Mouse (Mus musculus): ENCODE data around the gene Cdk8. TPM values are rescaled to one million over a fixed set of nuclear protein-coding genes. Genes with fewer than 3 reads are reported as not detected.
A peak's percentile ranks its signal among the peaks of the same experiment; 100 is the strongest.

The Cdk8 gene
- polyA plus RNA-seq, 1 experiment from 2014 or later: 19.0 TPM

- Histone ChIP-seq H3K9me3 (replicated peaks) (no peaks in the 10 kb centered on the region), H3K4me2 (peak overlapping the region; percentile 82), H3K4me1 (replicated peaks) (peaks cover 61% of the 10 kb centered on the region), H3K4me3 (replicated peaks) (peak overlapping the region; percentile 92), H3K27ac (replicated peaks) (peak overlapping the region; percentile 97), H3K36me3 (replicated peaks) (peaks cover 28% of the 10 kb centered on the region), H3K27me3 (no peaks in the 10 kb centered on the region), H3K9ac (peak overlapping the region; percentile 95)
- 42% methylated on average over 11 of the region's 11 CpGs for WGBS (ENCODE audit: insufficient replicate concordance)
- ATAC-seq (ENCODE audit: insufficient read depth): no peak
Observed at GRCm38 (mm10) chr5:146232816-146233215, 1.8 kb downstream of the Cdk8 start.

- peaks cover 76% of the 10 kb centered on the region for H3K4me1 ChIP-seq (replicated peaks)
- peak overlapping the region; percentile 38 for H3K4me3 ChIP-seq (replicated peaks)
- H3K27ac ChIP-seq (replicated peaks): peak overlapping the region; percentile 72
- H3K4me2 ChIP-seq: peak overlapping the region; percentile 69
- no peaks in the 10 kb centered on the region for H3K27me3 ChIP-seq
- peak overlapping the region; percentile 56 for H3K9ac ChIP-seq
- no peaks in the 10 kb centered on the region for H3K9me3 ChIP-seq (replicated peaks)
- ATAC-seq (ENCODE audit: insufficient read depth): peak; percentile 11
- 39% methylated on average over 1 of the region's 1 CpGs for WGBS (ENCODE audit: insufficient replicate concordance)
- peaks cover 41% of the 10 kb centered on the region for H3K36me3 ChIP-seq (replicated peaks)
Observed at GRCm38 (mm10) chr5:146234336-146234735, 3.3 kb downstream of the Cdk8 start.

- no peak for ATAC-seq (ENCODE audit: insufficient read depth)
- WGBS (ENCODE audit: insufficient replicate concordance): 76% methylated on average over 10 of the region's 10 CpGs
- Histone ChIP-seq H3K4me3 (replicated peaks) (no peak overlapping the region), H3K27me3 (no peaks in the 10 kb centered on the region), H3K9ac (no peak overlapping the region), H3K36me3 (replicated peaks) (peaks cover 56% of the 10 kb centered on the region), H3K9me3 (replicated peaks) (no peaks in the 10 kb centered on the region), H3K4me2 (no peak overlapping the region), H3K27ac (replicated peaks) (no peak overlapping the region), H3K4me1 (replicated peaks) (peaks cover 93% of the 10 kb centered on the region)
Observed at GRCm38 (mm10) chr5:146238274-146238673, 7.2 kb downstream of the Cdk8 start.

GRCm38 (mm10) chr5:146240771-146241170 lies 9.7 kb downstream of the Cdk8 start:
- Histone ChIP-seq H3K27ac (replicated peaks) (no peak overlapping the region), H3K9ac (no peak overlapping the region), H3K36me3 (replicated peaks) (peaks cover 47% of the 10 kb centered on the region), H3K9me3 (replicated peaks) (no peaks in the 10 kb centered on the region), H3K4me2 (no peak overlapping the region), H3K4me3 (replicated peaks) (no peak overlapping the region), H3K4me1 (replicated peaks) (peaks cover 94% of the 10 kb centered on the region), H3K27me3 (no peaks in the 10 kb centered on the region)
- ATAC-seq (ENCODE audit: insufficient read depth): no peak
- 80% methylated on average over 2 of the region's 2 CpGs for WGBS (ENCODE audit: insufficient replicate concordance)

GRCm38 (mm10) chr5:146241202-146241601 lies 10.2 kb downstream of the Cdk8 start:
- no peaks in the 10 kb centered on the region for H3K9me3 ChIP-seq (replicated peaks)
- H3K27ac ChIP-seq (replicated peaks): no peak overlapping the region; the same call in 1 of the 2 replicates
- peaks cover 43% of the 10 kb centered on the region for H3K36me3 ChIP-seq (replicated peaks)
- H3K27me3 ChIP-seq: no peaks in the 10 kb centered on the region
- ATAC-seq (ENCODE audit: insufficient read depth): no peak
- WGBS (ENCODE audit: insufficient replicate concordance): 79% methylated on average over 3 of the region's 3 CpGs
- H3K9ac ChIP-seq: no peak overlapping the region
- H3K4me3 ChIP-seq (replicated peaks): no peak overlapping the region
- H3K4me1 ChIP-seq (replicated peaks): peaks cover 94% of the 10 kb centered on the region
- no peak overlapping the region for H3K4me2 ChIP-seq

GRCm38 (mm10) chr5:146245193-146245592 lies 14.2 kb downstream of the Cdk8 start:
- peaks cover 93% of the 10 kb centered on the region for H3K4me1 ChIP-seq (replicated peaks)
- 29% methylated on average over 4 of the region's 4 CpGs for WGBS (ENCODE audit: insufficient replicate concordance)
- H3K27ac ChIP-seq (replicated peaks): peak overlapping the region; percentile 59
- peak; percentile 75 for ATAC-seq (ENCODE audit: insufficient read depth)
- H3K4me2 ChIP-seq: no peak overlapping the region
- no peak overlapping the region for H3K9ac ChIP-seq
- no peaks in the 10 kb centered on the region for H3K27me3 ChIP-seq
- no peaks in the 10 kb centered on the region for H3K9me3 ChIP-seq (replicated peaks)
- no peak overlapping the region for H3K4me3 ChIP-seq (replicated peaks)
- peaks cover 11% of the 10 kb centered on the region for H3K36me3 ChIP-seq (replicated peaks)

GRCm38 (mm10) chr5:146245646-146246370 lies 14.8 kb downstream of the Cdk8 start:
- 77% methylated on average over 7 of the region's 7 CpGs for WGBS (ENCODE audit: insufficient replicate concordance)
- Histone ChIP-seq H3K36me3 (replicated peaks) (peaks cover 6% of the 10 kb centered on the region), H3K4me2 (no peak overlapping the region), H3K9ac (no peak overlapping the region), H3K4me3 (replicated peaks) (no peak overlapping the region), H3K27me3 (no peaks in the 10 kb centered on the region), H3K9me3 (replicated peaks) (no peaks in the 10 kb centered on the region), H3K27ac (replicated peaks) (peak overlapping the region; percentile 59), H3K4me1 (replicated peaks) (peaks cover 94% of the 10 kb centered on the region)
- no peak for ATAC-seq (ENCODE audit: insufficient read depth)

GRCm38 (mm10) chr5:146246386-146246785 lies 15.4 kb downstream of the Cdk8 start:
- 67% methylated on average over 1 of the region's 1 CpGs for WGBS (ENCODE audit: insufficient replicate concordance)

GRCm38 (mm10) chr5:146247709-146248108 lies 16.7 kb downstream of the Cdk8 start:
- H3K4me3 ChIP-seq (replicated peaks): no peak overlapping the region
- H3K4me2 ChIP-seq: no peak overlapping the region
- H3K36me3 ChIP-seq (replicated peaks): peaks cover 5% of the 10 kb centered on the region; the same call in 1 of the 2 replicates
- peaks cover 96% of the 10 kb centered on the region for H3K4me1 ChIP-seq (replicated peaks)
- H3K27me3 ChIP-seq: no peaks in the 10 kb centered on the region
- no peak for ATAC-seq (ENCODE audit: insufficient read depth)
- H3K9me3 ChIP-seq (replicated peaks): no peaks in the 10 kb centered on the region
- 51% methylated on average over 5 of the region's 5 CpGs for WGBS (ENCODE audit: insufficient replicate concordance)
- H3K9ac ChIP-seq: no peak overlapping the region
- H3K27ac ChIP-seq (replicated peaks): peak overlapping the region; percentile 49

More at GRCm38 (mm10) chr5:146246386-146246785, 15.4 kb downstream of the Cdk8 start:
- H3K36me3 ChIP-seq (replicated peaks): peaks cover 5% of the 10 kb centered on the region; the same call in 1 of the 2 replicates
- no peak overlapping the region for H3K4me2 ChIP-seq
- H3K4me1 ChIP-seq (replicated peaks): peaks cover 96% of the 10 kb centered on the region
- H3K9me3 ChIP-seq (replicated peaks): no peaks in the 10 kb centered on the region
- H3K27ac ChIP-seq (replicated peaks): peak overlapping the region; percentile 49; the same call in 1 of the 2 replicates
- H3K27me3 ChIP-seq: no peaks in the 10 kb centered on the region
- ATAC-seq (ENCODE audit: insufficient read depth): no peak
- H3K9ac ChIP-seq: no peak overlapping the region
- H3K4me3 ChIP-seq (replicated peaks): no peak overlapping the region

GRCm38 (mm10) chr5:146248746-146249145 lies 17.7 kb downstream of the Cdk8 start:
- no peaks in the 10 kb centered on the region for H3K27me3 ChIP-seq
- peak overlapping the region; percentile 97 for H3K27ac ChIP-seq (replicated peaks)
- H3K4me2 ChIP-seq: peak overlapping the region; percentile 29
- H3K4me1 ChIP-seq (replicated peaks): peaks cover 91% of the 10 kb centered on the region
- H3K9ac ChIP-seq: no peak overlapping the region
- H3K9me3 ChIP-seq (replicated peaks): no peaks in the 10 kb centered on the region
- no peak for ATAC-seq (ENCODE audit: insufficient read depth)
- 71% methylated on average over 10 of the region's 10 CpGs for WGBS (ENCODE audit: insufficient replicate concordance)
- no peak overlapping the region for H3K4me3 ChIP-seq (replicated peaks)
- H3K36me3 ChIP-seq (replicated peaks): peaks cover 5% of the 10 kb centered on the region; the same call in 1 of the 2 replicates

- H3K9ac ChIP-seq: peak overlapping the region; percentile 60
- peak overlapping the region; percentile 97 for H3K27ac ChIP-seq (replicated peaks)
- H3K4me3 ChIP-seq (replicated peaks): peak overlapping the region; percentile 44
- H3K27me3 ChIP-seq: no peaks in the 10 kb centered on the region
- H3K9me3 ChIP-seq (replicated peaks): no peaks in the 10 kb centered on the region
- H3K4me1 ChIP-seq (replicated peaks): peaks cover 84% of the 10 kb centered on the region
- peak overlapping the region; percentile 71 for H3K4me2 ChIP-seq
- ATAC-seq (ENCODE audit: insufficient read depth): peak; percentile 97
- H3K36me3 ChIP-seq (replicated peaks): peaks cover 14% of the 10 kb centered on the region; the same call in 1 of the 2 replicates
- 24% methylated on average over 12 of the region's 12 CpGs for WGBS (ENCODE audit: insufficient replicate concordance)
Observed at GRCm38 (mm10) chr5:146250369-146251075, 19.5 kb downstream of the Cdk8 start.
